Mouse (Mus musculus) 416B (cell line): Measurements from ENCODE around the gene Abcb9.

Experiments
- DNase-seq: peaks from one replicate; pipeline ENCODE4 v3.0.0; 2011; ENCODE audit warnings: low read depth

The Abcb9 gene

DNA sequence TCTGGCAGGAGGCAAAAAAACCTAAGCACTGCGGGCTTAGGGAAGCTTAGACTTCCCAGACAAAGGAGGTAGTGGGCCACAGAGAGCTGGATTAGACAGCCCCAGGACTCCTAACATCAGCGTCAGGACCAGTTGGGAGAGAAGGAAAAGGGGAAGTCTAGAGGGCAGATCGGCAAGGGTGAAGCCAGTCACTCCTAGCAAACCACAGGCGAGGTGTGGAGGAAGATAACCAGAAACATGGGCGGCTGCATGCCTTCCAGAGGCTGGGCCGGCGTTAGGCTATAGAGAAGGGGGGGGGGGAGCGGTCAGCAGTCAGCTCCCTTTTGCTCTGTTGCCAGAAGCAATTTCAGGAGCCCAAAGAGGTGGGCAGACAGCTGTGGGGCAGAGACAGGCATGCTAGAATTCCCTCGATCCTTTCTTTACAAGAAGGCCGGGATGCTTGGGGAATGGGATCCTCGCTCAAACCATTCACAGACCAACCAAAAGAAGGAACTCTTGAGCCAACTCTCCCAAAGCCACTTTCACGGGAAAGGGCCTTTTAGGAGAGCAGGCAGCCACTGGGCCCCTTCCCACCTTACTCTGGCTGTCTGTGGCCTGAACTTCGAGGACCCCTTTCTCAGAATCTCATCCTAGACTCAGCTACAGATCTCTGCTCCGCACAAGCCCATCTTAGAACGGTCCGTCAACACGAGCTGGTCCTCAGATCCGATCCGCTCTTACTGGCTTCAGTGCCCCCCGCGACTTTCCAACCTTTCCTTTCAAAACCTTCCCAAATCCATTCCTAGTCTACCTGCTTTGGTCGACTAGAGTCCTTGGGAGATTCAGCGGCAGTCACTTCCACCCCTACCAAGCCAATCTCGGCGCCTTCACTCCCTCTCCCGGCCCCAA, 64.3 kb downstream of the Abcb9 start:
- peak; percentile 87 for DNase-seq

GRCm38 (mm10) chr5:124030386-124031067, 65.1 kb downstream of the Abcb9 start:
- DNase-seq: no peak

DNA sequence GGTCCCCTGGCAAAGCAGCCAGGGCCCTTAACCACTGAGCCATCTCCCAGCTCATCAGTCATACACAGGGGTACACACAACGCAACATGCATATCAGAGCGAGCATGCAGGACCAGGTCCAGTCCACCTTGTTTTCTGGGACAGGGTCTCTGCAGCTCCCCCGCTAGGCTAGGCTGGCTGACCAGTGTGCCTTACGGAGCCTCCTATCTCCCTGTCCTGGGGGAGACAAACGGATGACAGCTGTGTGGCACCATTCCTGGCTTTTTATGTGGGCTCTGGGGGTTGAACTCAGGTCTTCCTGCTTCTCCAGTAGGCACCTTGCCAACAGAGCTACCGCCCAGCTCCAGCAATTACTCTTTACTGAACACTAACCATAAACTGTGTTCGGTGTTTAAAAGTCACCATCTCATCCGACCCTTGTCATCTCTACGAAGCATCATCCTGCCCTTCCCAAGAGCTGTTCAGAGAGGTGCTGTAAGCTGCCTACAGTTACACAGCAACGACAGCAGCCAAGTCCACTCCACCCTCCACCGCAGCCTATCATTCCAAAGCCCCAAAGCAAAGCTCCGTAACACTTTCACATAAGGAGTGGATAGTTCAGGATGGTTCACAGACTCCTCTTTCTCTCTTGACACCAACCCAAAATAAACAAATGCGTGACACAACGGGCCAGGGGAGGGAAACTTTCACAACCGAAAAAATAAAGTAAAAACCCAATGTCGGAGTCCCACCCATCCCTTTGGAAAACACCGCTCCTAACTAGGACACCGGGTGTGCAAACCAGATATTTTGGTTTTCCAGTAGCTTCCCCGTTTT, 66.2 kb downstream of the Abcb9 start:
- no peak for DNase-seq

DNA sequence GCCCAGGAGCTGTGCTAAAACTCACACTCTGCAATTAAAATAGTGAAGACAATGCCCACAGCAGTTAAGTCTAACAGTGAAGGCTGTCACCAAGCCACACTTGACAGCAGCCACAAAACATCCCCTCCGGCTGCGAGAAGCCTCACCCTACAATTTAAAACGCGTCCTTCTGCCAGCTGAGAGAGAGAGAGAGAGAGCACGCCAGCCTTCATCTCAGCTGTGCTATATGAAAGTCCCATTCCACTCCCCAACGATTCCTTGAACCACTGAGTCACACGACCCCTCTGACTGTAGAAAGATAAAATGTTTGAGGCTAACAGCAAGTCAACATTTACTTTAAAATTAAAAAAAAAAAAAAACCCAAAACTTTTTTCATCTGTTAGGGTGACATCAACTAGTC, 66.9 kb downstream of the Abcb9 start:
- no peak for DNase-seq

- DNase-seq: no peak
Observed at GRCm38 (mm10) chr5:124027702-124028470, 67.7 kb downstream of the Abcb9 start.

DNA sequence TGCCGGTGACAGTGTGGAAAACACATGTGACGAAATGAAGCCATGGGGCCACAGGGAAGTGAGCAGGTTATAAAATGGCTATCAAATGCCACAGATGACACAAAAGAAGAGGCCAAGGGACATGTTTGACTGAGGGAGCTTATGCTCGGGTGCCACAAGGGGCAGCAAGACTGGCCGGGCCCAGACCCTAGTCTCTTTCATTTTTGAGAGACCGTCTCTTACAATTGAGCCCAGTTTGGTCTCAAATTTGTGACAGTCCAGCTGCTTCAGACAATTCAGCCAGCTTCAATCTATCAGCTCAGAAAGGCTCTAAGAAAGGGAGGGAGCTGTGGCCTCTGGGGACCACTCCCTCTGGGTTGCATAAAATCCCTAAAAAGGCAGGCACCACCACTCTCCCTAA, 69.0 kb downstream of the Abcb9 start:
- DNase-seq: no peak

- no peak for DNase-seq
Observed at GRCm38 (mm10) chr5:124025587-124026441, 69.8 kb downstream of the Abcb9 start.

DNA sequence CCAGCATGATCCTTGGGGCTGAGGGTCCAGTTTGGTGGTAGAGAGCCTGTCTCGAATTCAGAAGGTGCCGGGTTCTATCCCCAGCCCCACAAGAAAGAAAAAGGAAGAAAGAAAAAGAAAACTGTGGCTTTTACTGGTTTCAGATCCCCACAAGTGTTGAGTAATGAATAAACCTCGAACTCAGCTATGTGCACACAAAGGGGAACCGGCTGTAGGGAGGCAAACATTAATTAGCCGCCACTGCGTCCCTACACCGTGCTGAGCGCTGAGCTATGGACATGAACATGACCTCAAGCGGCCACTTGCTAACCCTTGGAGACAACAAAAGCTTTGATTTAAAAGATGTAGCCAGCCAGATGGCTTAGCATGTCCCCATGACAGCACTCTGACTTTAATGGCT, 70.5 kb downstream of the Abcb9 start:
- DNase-seq: peak; percentile 72

GRCm38 (mm10) chr5:124024677-124025076, 70.9 kb downstream of the Abcb9 start:
- no peak for DNase-seq

DNA sequence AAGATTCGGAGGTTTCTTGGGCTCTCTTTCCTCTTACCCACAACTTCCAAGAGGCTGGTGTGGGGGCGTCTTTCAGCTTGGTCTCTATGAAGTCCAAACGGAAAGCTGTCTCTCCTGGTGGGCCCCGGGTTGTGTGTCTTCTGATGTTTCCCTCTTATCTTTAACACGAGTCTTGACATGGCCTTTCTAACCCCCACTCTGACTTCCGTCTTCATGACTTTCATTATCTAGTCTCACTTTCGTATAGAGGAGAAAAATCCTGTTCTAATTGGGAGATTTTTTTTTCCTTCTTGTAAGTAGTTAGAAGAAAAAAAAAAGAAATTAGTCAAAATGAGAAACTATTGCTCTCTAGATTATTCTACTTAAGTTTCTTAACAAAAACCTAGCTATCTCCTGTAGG, 73.2 kb downstream of the Abcb9 start:
- peak; percentile 53 for DNase-seq

DNA sequence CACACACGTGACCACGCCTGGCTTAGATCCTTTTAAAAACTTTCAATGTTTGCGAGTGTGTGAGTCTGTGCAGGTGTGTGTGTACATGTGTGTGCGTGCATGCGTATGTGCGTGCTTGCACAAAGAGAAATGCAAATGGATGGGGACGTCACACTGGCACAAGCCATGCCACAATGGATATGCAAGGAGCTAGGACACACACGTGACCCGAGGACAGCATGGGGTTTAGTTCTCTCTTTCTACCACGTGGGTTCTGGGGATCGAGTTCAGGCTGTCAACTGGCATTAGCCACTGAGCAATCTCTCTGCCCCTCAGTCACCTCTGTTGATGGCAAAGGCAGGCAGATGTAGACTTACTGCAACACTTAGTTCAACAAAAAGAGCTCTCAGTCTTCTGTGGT, 73.9 kb downstream of the Abcb9 start:
- peak; percentile 39 for DNase-seq

DNA sequence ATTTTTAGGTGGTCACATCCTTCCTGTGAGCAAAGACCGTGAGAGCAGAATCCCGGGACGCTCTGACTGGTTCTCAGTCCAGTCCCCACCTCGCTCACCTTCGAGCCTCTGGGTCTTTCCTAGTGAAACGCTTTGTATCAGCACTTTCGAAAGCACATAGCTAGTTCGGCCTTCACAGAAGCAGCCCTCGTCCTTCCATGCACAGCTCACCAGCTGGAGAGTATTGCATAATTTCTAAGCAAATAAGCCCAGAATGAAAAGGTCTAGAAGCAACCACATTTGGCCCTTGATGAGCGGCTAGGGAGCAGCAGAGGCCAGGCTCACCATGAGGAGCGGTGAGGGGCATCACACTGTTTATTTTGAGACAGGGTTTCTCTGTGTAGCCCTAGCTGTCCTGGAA, 74.5 kb downstream of the Abcb9 start:
- DNase-seq: peak; percentile 74

DNA sequence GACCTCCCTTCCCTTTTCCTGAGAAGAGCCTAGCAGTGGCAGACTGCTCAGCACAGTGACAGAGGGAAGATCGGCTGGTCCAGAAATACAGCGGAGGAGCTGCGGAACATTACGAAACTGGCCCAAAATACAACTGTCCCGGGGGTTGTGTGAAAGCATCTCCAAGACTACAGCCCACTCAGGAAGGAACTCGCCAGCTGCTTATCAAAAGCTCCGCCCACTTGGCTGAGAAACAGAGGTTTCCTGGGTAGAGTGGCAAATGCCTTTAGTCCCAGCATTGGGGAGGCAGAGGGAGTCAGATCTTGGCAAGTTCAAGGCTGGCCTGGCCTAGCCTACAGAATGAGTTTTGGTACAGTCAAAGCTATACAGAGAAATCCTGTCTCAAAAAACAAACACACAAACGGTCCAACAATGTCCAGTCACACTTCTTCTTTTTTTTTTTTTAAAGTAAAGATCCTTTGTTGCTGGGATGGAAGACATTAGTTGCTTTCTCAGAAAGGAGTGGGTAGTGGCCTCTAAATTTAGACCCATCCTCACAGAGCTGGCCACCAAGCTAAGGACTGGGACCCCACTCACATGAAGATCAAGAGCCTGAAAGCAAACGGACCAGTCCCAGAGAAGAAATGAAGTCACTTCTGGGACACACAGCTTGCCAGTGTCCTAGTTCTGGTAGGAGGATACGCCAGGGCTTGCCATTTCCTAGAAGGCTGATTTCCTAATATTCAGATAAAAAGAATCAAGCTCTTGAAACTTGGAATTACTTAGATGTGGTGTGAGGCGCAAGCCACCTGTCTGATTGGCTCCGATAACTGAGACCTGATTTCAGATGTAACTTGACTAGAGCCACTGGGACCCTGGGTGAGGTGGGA, 76.0 kb downstream of the Abcb9 start:
- peak; percentile 99 for DNase-seq

DNA sequence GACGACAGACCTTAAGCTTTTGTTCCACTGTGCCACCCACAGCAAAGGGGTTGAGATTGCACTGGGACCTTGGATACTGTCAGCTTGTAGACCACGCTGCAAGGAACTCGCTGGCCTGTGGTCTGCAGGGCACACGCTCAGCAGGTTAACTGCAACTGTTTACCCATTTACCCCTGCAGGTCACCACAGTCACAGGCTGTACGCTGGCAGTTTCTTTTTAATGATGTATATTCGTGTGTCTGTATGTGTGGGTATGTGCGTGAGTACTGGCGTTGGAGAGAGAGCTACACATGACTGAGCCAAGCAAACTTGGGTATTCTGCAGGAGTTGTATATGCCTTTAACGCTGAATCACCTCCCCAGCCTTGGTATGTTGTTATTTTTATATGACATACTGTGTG, 76.9 kb downstream of the Abcb9 start:
- peak; percentile 53 for DNase-seq

DNA sequence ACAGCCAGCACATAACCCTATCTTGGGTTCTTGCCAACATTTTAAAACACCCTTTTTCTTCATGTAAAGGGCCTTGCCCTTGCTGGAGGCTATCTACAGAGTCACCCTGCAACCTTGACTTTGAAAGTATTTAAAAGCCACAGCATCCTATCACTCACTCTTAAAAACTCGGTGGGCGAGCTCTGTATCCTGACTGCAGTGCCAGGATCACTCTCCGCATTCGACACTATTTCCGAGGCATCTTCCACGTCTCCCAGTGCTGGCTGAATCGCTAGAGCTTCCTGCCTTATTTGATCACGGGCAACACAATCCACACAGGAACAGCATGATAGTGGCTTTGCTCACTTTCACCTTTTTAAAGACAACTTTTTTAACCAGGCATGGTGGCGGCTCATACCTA, 77.7 kb downstream of the Abcb9 start:
- peak; percentile 36 for DNase-seq

- DNase-seq: peak; percentile 53
Observed at GRCm38 (mm10) chr5:124016291-124016821, 79.2 kb downstream of the Abcb9 start.

DNA sequence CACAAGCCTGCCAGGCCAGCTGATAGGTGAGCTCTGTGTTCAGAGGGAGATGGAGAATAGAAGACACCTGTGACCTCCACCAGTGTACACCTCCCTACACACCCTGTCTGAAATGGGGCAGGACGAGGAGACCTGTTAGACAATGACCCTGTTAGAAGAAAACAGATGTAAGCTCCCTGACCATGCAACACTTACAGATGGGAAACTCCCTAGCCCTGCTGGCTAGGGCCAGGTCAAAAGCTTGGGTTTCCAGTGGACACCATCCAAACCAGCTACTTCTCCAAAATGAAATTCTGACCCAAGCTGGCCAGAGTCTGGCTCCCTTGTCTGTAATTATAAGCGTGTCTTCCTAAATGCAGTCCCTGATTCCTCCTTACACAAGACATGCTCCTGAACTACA, 79.9 kb downstream of the Abcb9 start:
- DNase-seq: no peak

- DNase-seq: peak; percentile 34
Observed at GRCm38 (mm10) chr5:124014791-124015251, 80.8 kb downstream of the Abcb9 start.

GRCm38 (mm10) chr5:124014180-124014579, 81.4 kb downstream of the Abcb9 start:
- DNase-seq: no peak
